Mouse (Mus musculus) heart, adult 9 months (tissue): ENCODE results near the gene Adam22.
"Not testable (repeated sequence)": the region's sequence is repeated elsewhere in the genome, so short reads cannot be mapped to it uniquely, and the experiment has no call there.

Experiments used
- DNase-seq, 2 experiments: peaks; one replicate each; pipeline ENCODE4 v3.0.0; 2022; ENCODE audit warnings: low spot score in 2 of 2

The Adam22 gene

DNA sequence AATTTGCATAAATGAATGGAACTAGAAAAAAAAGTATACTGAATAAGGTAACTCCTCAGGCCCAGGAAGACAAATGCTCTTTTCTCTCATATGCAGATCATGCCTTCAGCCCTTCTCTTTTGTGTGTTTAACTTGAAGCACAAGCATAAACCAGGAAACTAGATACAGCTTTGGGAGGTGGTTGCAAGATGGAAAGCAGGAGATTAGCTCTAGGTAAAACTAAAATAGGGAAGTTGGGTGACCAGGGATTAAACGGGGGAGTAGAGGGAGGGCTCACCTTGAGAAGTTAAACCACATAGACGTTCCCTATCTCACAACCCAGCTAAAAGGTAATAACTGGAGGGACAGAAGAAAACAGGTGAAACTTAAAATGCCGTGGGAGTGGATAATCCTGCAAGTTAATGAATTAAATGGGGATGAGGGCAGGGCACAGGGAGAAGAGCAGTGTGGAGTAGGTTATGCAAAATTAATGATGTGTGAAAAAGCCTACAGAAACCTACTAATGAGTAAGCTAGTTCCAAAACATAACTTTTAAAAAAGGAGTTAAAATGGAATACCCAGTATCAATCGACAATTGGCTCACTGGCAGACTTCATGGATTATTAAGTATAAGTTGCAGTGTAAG is 40.2 kb downstream of the Adam22 start:
- DNase-seq = no peak

DNA sequence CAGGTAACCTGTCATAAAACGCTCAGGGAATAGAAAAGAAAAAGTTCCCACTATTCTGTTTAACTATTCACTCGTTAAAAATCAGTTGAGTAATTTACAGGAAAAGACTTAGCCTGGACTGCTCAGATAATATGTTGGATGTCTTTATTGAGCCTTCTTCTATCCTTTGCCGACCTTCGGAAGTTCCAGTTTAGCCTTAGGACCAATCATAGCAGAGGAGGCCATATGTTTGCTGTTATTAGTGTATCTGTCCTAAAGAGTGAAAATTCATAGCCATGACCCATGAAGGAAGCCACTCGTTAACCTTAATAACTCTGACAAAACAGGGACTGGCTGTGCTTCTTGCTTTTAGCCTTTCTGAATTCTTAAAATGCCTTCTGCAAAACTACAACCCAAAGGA is 41.3 kb downstream of the Adam22 start:
- DNase-seq = no peak

- DNase-seq = peak; percentile 12 to 36
These were observed 55.6 kb downstream of the Adam22 start for GRCm38 (mm10) chr5:8312324-8312723.

- no peak for DNase-seq
These were observed 57.1 kb downstream of the Adam22 start for GRCm38 (mm10) chr5:8310907-8311306.

DNA sequence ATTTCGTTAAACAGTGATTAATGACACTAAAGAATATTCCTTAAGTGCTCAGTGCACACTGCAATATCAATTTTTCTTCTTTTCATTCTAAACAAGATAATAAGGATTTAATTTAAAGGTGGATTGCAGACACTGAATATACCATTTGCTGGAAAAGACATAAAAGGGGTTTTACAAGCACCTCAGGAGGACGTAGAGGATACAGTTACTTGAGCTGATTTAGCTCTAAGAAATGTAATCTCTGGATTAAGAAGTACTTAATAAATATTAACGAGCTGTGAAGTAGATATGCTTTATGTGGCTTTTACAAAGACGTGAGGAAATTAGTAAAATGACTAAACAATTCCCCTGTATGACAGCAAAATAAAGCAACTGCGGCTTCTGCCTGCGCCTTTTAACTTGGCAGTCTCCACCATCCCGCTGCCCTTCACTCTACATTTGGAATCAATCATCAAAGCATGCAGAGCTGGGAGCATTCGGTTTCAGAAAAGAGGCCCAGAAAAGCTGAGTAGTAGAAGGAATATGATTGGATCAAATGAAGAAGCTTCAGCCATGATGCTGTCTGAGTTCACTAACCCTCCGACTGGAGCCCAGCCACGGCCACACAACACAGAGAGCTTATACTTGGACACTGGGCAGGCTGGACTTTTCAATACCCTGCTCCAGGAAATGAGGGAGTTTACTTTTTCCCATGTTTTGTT is 70.1 kb downstream of the Adam22 start:
- DNase-seq = no peak

- DNase-seq = no peak
These were observed 74.7 kb downstream of the Adam22 start for GRCm38 (mm10) chr5:8293287-8293686.

GRCm38 (mm10) chr5:8291496-8291895 is 76.5 kb downstream of the Adam22 start:
- DNase-seq = no peak

GRCm38 (mm10) chr5:8289678-8290614 is 78.0 kb downstream of the Adam22 start:
- DNase-seq = no peak

DNA sequence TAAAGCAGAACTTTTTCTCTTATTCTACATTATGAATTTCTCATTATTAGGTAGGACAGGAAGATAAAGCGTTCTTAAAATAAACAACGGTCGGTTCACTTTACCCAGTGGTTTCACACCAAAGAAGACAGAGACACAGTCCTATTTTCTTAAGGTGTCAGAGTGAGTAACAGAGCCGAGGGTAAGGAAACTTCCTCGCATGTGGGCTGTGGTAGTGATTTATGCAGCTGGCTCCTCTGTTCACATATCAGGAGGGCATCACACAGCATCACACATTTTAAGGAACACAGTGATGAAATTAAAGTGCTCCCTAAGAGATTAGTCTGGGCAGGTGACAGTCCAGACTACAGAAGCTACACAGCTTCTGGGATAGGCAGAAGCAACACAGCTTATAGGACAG is 83.8 kb downstream of the Adam22 start:
- DNase-seq = no peak

- no peak for DNase-seq
These were observed 91.8 kb downstream of the Adam22 start for GRCm38 (mm10) chr5:8276141-8276540.

DNA sequence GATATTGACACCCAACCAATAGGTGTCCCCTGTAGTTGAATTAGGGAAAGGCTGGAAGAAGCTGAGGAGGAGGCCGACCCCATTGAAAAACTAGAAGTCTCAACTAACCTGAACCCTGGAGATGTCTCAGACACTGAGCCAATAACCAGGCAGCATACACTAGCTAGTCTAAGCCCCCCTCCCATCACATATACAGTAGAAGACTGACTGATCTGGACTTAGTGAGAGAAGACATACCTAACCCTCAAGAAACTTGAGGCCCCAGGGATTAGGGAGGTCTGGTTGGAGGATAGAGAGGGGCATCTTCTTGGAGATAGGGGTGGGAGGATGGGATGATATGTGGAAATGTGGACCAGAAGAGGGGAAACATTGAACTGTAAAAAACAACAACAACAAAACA is 110.6 kb downstream of the Adam22 start:
- no peak for DNase-seq

DNA sequence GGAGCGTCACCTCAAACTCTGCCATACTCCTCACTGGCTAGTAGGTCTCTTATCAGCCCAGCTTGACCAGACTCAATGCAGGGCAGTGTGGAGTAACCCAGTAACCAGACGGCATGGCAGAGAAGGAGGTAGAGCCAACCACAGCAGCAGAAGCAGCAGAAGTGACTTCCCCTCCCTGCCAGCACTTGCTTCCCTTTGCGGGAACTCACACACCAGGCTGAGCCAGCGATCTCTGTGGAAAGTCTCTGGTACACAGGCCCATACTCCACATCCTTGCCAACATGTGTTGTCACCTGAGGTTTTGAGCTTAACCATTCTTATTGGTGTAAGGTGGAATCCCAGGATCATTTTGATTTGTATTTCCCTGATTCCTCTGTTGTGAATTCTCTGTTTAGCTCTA is 111.5 kb downstream of the Adam22 start:
- DNase-seq = no peak

DNA sequence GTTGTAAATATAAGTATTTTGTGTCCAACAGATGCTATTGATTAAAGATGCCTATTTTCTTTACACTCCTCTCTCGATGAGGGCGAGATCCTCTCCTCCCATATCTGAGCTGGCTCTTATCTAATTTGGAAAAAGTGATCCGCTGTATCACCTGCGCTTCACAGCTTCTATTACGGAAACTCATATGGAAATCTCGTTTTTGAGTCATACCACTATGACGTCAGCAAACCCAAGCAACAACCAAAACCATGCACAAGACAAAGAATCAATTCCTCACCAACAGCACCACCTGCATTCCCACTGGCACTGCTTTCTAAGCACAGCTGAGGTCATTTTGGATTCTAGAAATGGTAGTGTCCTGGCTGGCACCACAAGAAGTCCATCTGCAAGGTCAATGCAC is 123.3 kb downstream of the Adam22 start:
- no peak for DNase-seq

DNA sequence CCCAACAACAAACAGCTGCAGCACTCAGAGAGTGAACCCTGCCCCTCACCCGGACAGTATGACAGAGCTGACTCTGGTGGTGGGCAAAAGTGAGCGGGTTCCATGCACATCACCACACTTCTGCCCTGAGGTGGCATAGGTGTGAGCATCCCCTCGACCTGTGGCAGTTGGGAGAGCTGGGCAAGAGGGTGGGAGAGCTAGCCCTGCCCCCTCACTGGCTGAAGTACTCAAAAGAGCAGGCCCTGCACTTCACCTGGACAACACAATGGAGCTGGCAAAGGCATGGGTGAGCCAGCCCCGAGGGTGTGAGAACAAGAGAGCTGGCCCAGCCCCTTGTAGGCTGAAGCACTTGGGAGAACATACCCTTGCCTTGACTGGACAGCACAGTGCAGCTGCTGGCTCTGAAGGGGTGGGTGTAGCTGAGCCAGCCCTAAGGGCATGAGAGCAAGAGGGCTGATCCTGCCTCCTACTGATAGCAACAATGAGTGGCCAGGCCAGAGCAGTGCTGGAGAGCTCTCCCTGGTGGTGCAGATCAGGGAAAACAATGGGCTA is 124.8 kb downstream of the Adam22 start:
- DNase-seq = no peak

DNA sequence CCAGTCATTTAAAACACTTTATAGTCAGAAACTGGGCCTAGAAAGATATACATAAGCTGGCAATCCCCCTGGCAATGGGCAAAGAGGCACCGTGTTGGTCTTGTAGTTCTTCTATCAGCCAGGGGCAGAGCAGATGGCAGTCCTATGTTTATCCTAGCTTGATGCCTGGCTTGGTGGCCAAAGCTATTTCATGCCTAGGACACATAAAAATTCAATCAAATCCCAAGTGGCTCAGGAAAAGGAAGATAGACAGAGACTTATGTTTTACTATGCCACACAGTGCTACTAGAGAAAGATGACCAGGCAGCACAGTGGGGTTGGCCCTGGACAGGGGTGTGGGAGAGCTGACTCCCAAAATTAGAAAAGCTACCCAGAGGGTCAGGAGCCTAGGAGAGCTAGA is 125.3 kb downstream of the Adam22 start:
- DNase-seq = no peak

- no peak for DNase-seq
These were observed 140.9 kb downstream of the Adam22 start for GRCm38 (mm10) chr5:8227073-8227472.

DNA sequence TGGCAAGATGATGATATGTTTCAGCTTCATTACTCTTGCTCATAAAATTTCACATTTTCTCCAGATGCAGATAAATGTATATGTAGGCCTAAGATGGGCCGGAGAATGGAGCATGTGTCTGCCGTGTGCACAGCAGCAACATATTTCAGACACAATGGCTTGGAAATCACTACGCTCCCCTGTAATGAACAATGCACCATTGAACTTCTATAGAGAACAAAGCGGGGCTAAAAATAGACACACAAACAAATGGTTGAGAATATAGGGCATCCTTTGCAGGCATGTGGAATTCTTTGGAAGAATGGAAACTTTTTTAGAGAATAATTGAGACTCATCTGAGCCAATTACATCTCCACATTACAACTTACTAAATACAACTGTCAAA is 143.6 kb downstream of the Adam22 start:
- DNase-seq = no peak

GRCm38 (mm10) chr5:8223597-8224320 is 144.2 kb downstream of the Adam22 start:
- no peak for DNase-seq

DNA sequence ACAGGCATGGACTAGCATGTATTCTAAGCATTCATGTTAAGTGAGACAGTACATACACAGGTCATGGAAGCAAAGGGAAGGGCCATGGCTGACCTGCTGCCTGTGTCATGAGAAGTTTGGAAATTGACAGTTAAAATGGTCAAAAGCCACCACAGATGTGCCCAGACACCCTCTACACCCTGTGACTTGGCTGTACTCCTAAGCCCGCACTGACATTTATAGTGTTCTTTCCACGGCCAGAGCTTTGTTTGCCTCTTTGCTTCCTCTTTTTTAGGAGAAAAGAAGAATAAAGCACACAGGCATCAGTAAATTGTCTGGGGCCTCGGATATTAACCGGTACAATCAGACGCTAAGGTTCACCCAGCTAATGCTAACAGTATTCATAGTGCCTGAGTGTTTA is 146.3 kb downstream of the Adam22 start:
- no peak for DNase-seq

GRCm38 (mm10) chr5:8215841-8216240 is 152.1 kb downstream of the Adam22 start:
- peak; percentile 4 to 27 for DNase-seq

- not testable (repeated sequence) for DNase-seq
These were observed 183.0 kb downstream of the Adam22 start for GRCm38 (mm10) chr5:8184992-8185391.

DNA sequence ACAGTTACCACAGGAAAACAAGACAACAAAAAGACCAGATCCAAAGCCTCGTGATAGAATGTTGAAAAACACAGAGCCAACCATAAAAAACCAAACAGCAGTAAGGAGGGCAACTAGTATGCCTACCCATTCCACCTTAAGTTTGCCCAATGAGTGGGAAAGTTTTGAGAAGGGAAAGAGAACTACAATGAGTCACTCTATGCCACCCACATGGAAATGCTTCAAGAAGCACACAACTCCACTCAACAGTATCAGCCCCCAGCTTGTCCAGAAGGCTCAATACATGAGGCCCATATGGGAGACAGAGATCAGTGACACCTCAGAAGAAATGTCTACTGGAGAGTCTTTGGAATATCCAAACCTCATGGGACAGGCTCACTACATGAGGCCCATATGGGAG is 187.3 kb downstream of the Adam22 start:
- DNase-seq = no peak
